Comparison of ENCODE assay signal across 11 mouse cellular contexts in the genomic region with DNA sequence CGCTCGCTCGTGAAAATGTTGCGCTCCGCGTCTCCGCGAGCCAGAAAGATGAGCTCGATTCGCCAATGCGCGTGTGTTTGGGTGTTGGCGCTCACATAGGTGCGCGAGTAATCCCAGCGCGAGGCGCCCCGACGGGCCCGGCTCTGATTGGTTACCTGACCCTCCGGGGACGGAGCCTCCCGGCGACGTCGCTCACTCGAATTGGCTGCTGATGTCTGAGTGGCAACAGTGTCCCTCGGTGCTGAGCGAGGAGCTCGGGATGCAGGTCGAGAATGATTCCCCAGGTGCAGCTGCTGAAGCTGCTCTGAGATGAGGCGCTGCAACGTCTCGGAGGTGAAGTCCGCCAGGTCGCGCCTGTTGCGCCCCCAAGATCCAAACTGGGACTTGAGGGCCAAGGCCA. TPM values are rescaled to one million over a fixed set of nuclear protein-coding genes. Genes with fewer than 3 reads are reported as not detected.
DNase-seq lines count a peak whose midpoint lies in the region; ATAC-seq and TF ChIP-seq lines count a peak whose summit lies in the region.
"Had no signal": no experiment of that assay in that cellular context is flagged by ENCODE, and none has a peak within 500 bp of the region (broad histone marks: within the 10 kb centered on the region; RNA-seq: fewer than 3 reads in every experiment).

No protein-coding gene starts in this region.

- H3K4me3 ChIP-seq in hindbrain, embryonic 10.5 days = peak overlapping the region; percentile 38
- no peak overlapping the region for H3K4me3 ChIP-seq in hindbrain, embryonic 11.5 days (ENCODE audit: low read depth, low read length)
- H3K4me3 ChIP-seq in midbrain, embryonic 14.5 days (replicated peaks; ENCODE audit: low read depth, low read length) = 0 out of 2 replicates have a peak overlapping the region, but pooled peaks have one; percentile 10
- no peak overlapping the region for H3K4me3 ChIP-seq in cerebellum, adult 2 months (replicated peaks; ENCODE audit: insufficient read depth, low read depth, low read length)
- H3K4me3 ChIP-seq: left cerebral cortex, adult 2 months had no signal

- H3K27ac ChIP-seq in hindbrain, embryonic 10.5 days = no peak overlapping the region
- no peak overlapping the region for H3K27ac ChIP-seq in hindbrain, embryonic 11.5 days (ENCODE audit: low read depth, low read length)
- H3K27ac ChIP-seq in midbrain, embryonic 14.5 days (replicated peaks; ENCODE audit: low read depth, low read length) = no peak overlapping the region
- H3K27ac ChIP-seq in cerebellum, adult 2 months (ENCODE audit: insufficient read depth, low read length) = no peak overlapping the region
- H3K27ac ChIP-seq: left cerebral cortex, adult 2 months had no signal

- TF ChIP-seq CTCF in cerebellum, adult 2 months (IDR thresholded peaks at IDR 0.05; ENCODE audit: borderline replicate concordance, insufficient read depth, low read depth, low read length) = no peak

- WGBS in hindbrain, embryonic 10.5 days = 6% methylated on average over 39 of the region's 39 CpGs
- 7% methylated on average over 39 of the region's 39 CpGs for WGBS in hindbrain, embryonic 11.5 days
- WGBS in midbrain, embryonic 14.5 days = 11% methylated on average over 39 of the region's 39 CpGs
- 65% methylated on average over 39 of the region's 39 CpGs for WGBS in cerebellum, adult 2 months

- H3K4me2 ChIP-seq in hindbrain, embryonic 11.5 days (replicated peaks; ENCODE audit: low read depth, low read length) = no peak overlapping the region
- peak overlapping the region; percentile 18 for H3K4me2 ChIP-seq in midbrain, embryonic 14.5 days (ENCODE audit: low read length)

- no peak for ATAC-seq in hindbrain, embryonic 11.5 days (ENCODE audit: low FRiP score)
- 0 out of 2 replicates have a peak, but pooled peaks have one; percentile 11 for ATAC-seq in midbrain, embryonic 14.5 days (ENCODE audit: low FRiP score, low TSS enrichment)
- no peak for ATAC-seq in erythroid progenitor cell, adult 5-6 weeks (replicated peaks; ENCODE audit: low FRiP score, poor library complexity, severe bottlenecking)
- ATAC-seq: activated CD4-positive, CD25-positive, alpha-beta regulatory T cell, adult 4 months had no signal

- H3K9me3 ChIP-seq in hindbrain, embryonic 10.5 days = 0 out of 2 replicates have a peak, but pooled peaks cover 4% of the 10 kb centered on the region
- no peaks in the 10 kb centered on the region for H3K9me3 ChIP-seq in hindbrain, embryonic 11.5 days (ENCODE audit: control insufficient read depth, low read length)
- no peaks in the 10 kb centered on the region for H3K9me3 ChIP-seq in midbrain, embryonic 14.5 days (ENCODE audit: control insufficient read depth, low read length)

- no peak overlapping the region for H3K9ac ChIP-seq in hindbrain, embryonic 11.5 days (ENCODE audit: low read depth, low read length)
- no peak overlapping the region for H3K9ac ChIP-seq in midbrain, embryonic 14.5 days (replicated peaks; ENCODE audit: low read length)

- no peak for DNase-seq in hindbrain, embryonic 10.5 days (ENCODE audit: low spot score)
- DNase-seq in hindbrain, embryonic 11.5 days (ENCODE audit: low spot score) = no peak
- DNase-seq in embryo, embryonic 10 days (ENCODE audit: low spot score) = peak; percentile 29
- peak; percentile 18 for DNase-seq in forelimb bud, embryonic 11.5 days (ENCODE audit: low read depth, low spot score)
- DNase-seq in midbrain, embryonic 14.5 days = peak; percentile 67
- DNase-seq in thymus, postnatal 14 days = no peak
- no peak for DNase-seq in cerebellum, adult 2 months

- H3K4me1 ChIP-seq in hindbrain, embryonic 10.5 days (replicated peaks) = peaks cover 9% of the 10 kb centered on the region
- peaks cover 2% of the 10 kb centered on the region; the same call in 1 of the 2 replicates for H3K4me1 ChIP-seq in hindbrain, embryonic 11.5 days (replicated peaks; ENCODE audit: control insufficient read depth, insufficient read depth, low read length)
- peaks cover 13% of the 10 kb centered on the region; the same call in 1 of the 2 replicates for H3K4me1 ChIP-seq in midbrain, embryonic 14.5 days (ENCODE audit: control insufficient read depth, insufficient read depth, low read length)
- no peaks in the 10 kb centered on the region; the same call in 1 of the 2 replicates for H3K4me1 ChIP-seq in cerebellum, adult 2 months (ENCODE audit: control insufficient read depth, insufficient read depth, low read length)

- peaks cover 39% of the 10 kb centered on the region for H3K36me3 ChIP-seq in hindbrain, embryonic 10.5 days
- no peaks in the 10 kb centered on the region for H3K36me3 ChIP-seq in hindbrain, embryonic 11.5 days (ENCODE audit: control insufficient read depth, insufficient read depth, low read length)
- peaks cover 51% of the 10 kb centered on the region for H3K36me3 ChIP-seq in midbrain, embryonic 14.5 days (ENCODE audit: control insufficient read depth, insufficient read depth, low read length)

- peaks cover 62% of the 10 kb centered on the region for H3K27me3 ChIP-seq in hindbrain, embryonic 10.5 days (ENCODE audit: insufficient read depth, poor library complexity, severe bottlenecking)
- H3K27me3 ChIP-seq in hindbrain, embryonic 11.5 days (ENCODE audit: control insufficient read depth, insufficient read depth, low read length) = peaks cover 18% of the 10 kb centered on the region
- H3K27me3 ChIP-seq in midbrain, embryonic 14.5 days (ENCODE audit: control insufficient read depth, insufficient read depth, low read length) = peaks cover 18% of the 10 kb centered on the region; the same call in 1 of the 2 replicates
- no peaks in the 10 kb centered on the region for H3K27me3 ChIP-seq in cerebellum, adult 2 months (ENCODE audit: control insufficient read depth, insufficient read depth, low read length)

- TF ChIP-seq POLR2A in cerebellum, adult 2 months (IDR thresholded peaks at IDR 0.05; ENCODE audit: borderline replicate concordance, insufficient read depth, low read length) = no peak

RNA-seq across cellular contexts. Expression of gene Disp3, which starts 16.1 kb away (rescaled TPM):
- polyA plus RNA-seq in hindbrain, embryonic 10.5 days (2016; fragmentation: Nextera tagmentation; extraction: Ambion mirVana) = 3.7 and 10.7 TPM in 2 replicates
- polyA plus RNA-seq in hindbrain, embryonic 11.5 days (2014; fragmentation: Nextera tagmentation; extraction: Ambion mirVana) = 6.4 and 7.0 TPM in 2 replicates
- polyA plus RNA-seq in midbrain, embryonic 14.5 days (2014; fragmentation: Nextera tagmentation; extraction: Ambion mirVana) = 10.6 and 11.8 TPM in 2 replicates
- 13.6 and 15.3 TPM in 2 replicates for polyA plus RNA-seq in cerebellum, adult 2 months (2012; rRNA removed)
- not detected in 2 replicates for total RNA-seq in erythroid progenitor cell, adult 5-6 weeks (2015; ENCODE audit: low replicate concordance)
- not detected in 2 replicates for total RNA-seq in erythroid progenitor cell, adult 5-6 weeks (2017; ENCODE audit: low replicate concordance)
- total RNA-seq: hematopoietic stem cell, adult 5-6 weeks had no signal
- polyA plus RNA-seq: activated CD4-positive, CD25-positive, alpha-beta regulatory T cell, adult 4 months had no signal

Comparison
In these comparisons a context has a peak if more than half of its experiments do, and no peak if none do; other contexts are left out.
1. H3K4me3 ChIP-seq: peak in hindbrain, embryonic 10.5 days (single experiment) and midbrain, embryonic 14.5 days (single experiment); none in hindbrain, embryonic 11.5 days (single experiment) and cerebellum, adult 2 months (single experiment).
2. DNase-seq: peak in embryo, embryonic 10 days (single experiment), forelimb bud, embryonic 11.5 days (single experiment) and midbrain, embryonic 14.5 days (single experiment); none in hindbrain, embryonic 10.5 days (single experiment), hindbrain, embryonic 11.5 days (single experiment), thymus, postnatal 14 days (single experiment) and cerebellum, adult 2 months (0 of 2).